Mouse (Mus musculus): ENCODE results near the gene Slc25a5. TPM values are rescaled to one million over a fixed set of nuclear protein-coding genes. Genes with fewer than 3 reads are reported as not detected.

Slc25a5 gene
- polyA plus RNA-seq, 1 experiment from 2014 or later = 1,122 TPM

DNA sequence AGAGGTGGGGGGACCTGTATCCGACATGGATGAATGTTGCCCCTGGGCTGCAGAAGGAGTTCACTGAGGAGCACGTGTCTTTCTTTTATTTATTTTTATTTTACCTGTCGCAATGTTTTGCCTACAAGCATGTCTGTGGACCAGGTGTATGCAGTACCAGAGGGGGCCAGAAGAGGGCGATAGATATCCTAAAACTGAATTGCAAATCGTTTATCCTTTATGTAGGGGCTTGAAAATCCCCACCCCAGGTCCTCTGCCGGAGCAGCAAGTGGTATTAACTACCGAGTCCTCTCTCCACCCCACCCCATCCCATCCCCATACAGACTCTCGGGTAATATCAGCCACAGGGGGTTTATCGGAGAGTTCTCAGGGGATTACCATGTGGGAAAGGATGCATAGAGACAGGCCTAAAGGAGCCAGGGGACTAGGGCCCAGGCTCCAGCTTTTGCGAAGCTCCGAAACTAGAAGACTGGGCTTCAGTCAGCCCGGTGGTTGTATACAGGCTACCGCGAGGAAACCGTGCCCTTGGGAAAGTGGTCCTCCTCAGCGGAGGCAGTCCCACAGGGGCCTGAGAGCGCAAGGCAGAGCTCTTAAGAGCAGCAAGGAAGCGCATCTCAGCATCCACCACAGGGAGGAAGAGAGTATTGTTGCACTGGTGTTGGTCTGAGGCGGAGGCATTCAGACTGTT lies 38.1 kb downstream of the Slc25a5 start:
- H3K4me1 ChIP-seq (replicated peaks; ENCODE audit: control insufficient read depth, insufficient read depth) = no peaks in the 10 kb centered on the region
- H3K36me3 ChIP-seq (ENCODE audit: control insufficient read depth, insufficient read depth, low read length) = no peaks in the 10 kb centered on the region
- H3K4me2 ChIP-seq (replicated peaks; ENCODE audit: low read depth) = peak overlapping the region; percentile 19; the same call in 1 of the 2 replicates
- WGBS = 26% methylated on average over 19 of the region's 19 CpGs
- H3K4me3 ChIP-seq (ENCODE audit: low read depth, low read length) = no peak overlapping the region
- H3K27me3 ChIP-seq (ENCODE audit: control insufficient read depth, insufficient read depth, low read length) = no peaks in the 10 kb centered on the region
- H3K9ac ChIP-seq (ENCODE audit: low read length) = no peak overlapping the region
- TF ChIP-seq EP300 (optimal IDR thresholded peaks at IDR 0.05) = no peak
- peak; percentile 78 for TF ChIP-seq CTCF (IDR thresholded peaks at IDR 0.05; ENCODE audit: low read depth)
- DNase-seq (ENCODE audit: low spot score) = peak; percentile 74
- H3K27ac ChIP-seq (replicated peaks) = no peak overlapping the region
- ATAC-seq (ENCODE audit: low FRiP score, low TSS enrichment) = 0 out of 2 replicates have a peak, but pooled peaks have one; percentile 19
- H3K9me3 ChIP-seq (ENCODE audit: control insufficient read depth, low read length) = no peaks in the 10 kb centered on the region

GRCm38 (mm10) chrX:36837069-36837676 lies 41.7 kb downstream of the Slc25a5 start:
- Histone ChIP-seq H3K4me2 (replicated peaks; ENCODE audit: low read depth) (no peak overlapping the region), H3K27ac (replicated peaks) (no peak overlapping the region), H3K9me3 (ENCODE audit: control insufficient read depth, low read length) (no peaks in the 10 kb centered on the region), H3K36me3 (ENCODE audit: control insufficient read depth, insufficient read depth, low read length) (no peaks in the 10 kb centered on the region), H3K9ac (ENCODE audit: low read length) (no peak overlapping the region), H3K4me3 (ENCODE audit: low read depth, low read length) (no peak overlapping the region), H3K27me3 (ENCODE audit: control insufficient read depth, insufficient read depth, low read length) (no peaks in the 10 kb centered on the region), H3K4me1 (replicated peaks; ENCODE audit: control insufficient read depth, insufficient read depth) (no peaks in the 10 kb centered on the region)
- DNase-seq (ENCODE audit: low spot score) (no peak), ATAC-seq (ENCODE audit: low FRiP score, low TSS enrichment) (no peak)
- whole genome bisulfite sequencing = 43% methylated on average over 6 of the region's 6 CpGs
- TF ChIP-seq EP300 (optimal IDR thresholded peaks at IDR 0.05) = no peak

DNA sequence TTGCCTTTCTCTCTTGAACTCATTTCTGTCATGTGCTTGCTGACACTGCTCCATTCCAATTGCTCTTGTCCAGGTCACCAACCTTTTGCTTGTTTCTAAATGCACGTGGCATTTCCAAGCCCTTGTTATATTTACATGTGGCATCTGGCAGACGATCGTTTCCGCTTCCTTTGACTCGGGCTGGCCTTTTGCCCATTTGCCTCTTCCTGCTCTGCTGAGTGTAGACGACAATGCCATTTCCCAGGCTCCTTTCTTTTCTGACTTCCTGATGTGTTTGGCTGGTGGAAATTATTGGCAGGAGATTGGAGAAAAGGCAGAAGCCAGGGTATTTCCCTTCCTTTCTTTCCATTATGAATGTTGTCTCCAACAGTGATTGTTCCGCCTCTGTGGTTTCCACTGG lies 43.9 kb downstream of the Slc25a5 start:
- no peak overlapping the region for H3K27ac ChIP-seq (replicated peaks)
- 67% methylated on average over 7 of the region's 7 CpGs for WGBS
- TF ChIP-seq EP300 (optimal IDR thresholded peaks at IDR 0.05) = no peak
- no peak for TF ChIP-seq CTCF (IDR thresholded peaks at IDR 0.05; ENCODE audit: low read depth)
- H3K9ac ChIP-seq (ENCODE audit: low read length) = no peak overlapping the region
- H3K4me2 ChIP-seq (replicated peaks; ENCODE audit: low read depth) = no peak overlapping the region
- H3K4me3 ChIP-seq (ENCODE audit: low read depth, low read length) = no peak overlapping the region
- H3K4me1 ChIP-seq (replicated peaks; ENCODE audit: control insufficient read depth, insufficient read depth) = no peaks in the 10 kb centered on the region
- no peaks in the 10 kb centered on the region for H3K36me3 ChIP-seq (ENCODE audit: control insufficient read depth, insufficient read depth, low read length)
- DNase-seq (ENCODE audit: low spot score) (no peak), ATAC-seq (ENCODE audit: low FRiP score, low TSS enrichment) (no peak)
- no peaks in the 10 kb centered on the region for H3K27me3 ChIP-seq (ENCODE audit: control insufficient read depth, insufficient read depth, low read length)
- H3K9me3 ChIP-seq (ENCODE audit: control insufficient read depth, low read length) = no peaks in the 10 kb centered on the region

- Histone ChIP-seq H3K4me2 (replicated peaks; ENCODE audit: low read depth) (no peak overlapping the region), H3K4me1 (replicated peaks; ENCODE audit: control insufficient read depth, insufficient read depth) (no peaks in the 10 kb centered on the region), H3K27me3 (ENCODE audit: control insufficient read depth, insufficient read depth, low read length) (no peaks in the 10 kb centered on the region), H3K27ac (replicated peaks) (no peak overlapping the region), H3K9ac (ENCODE audit: low read length) (no peak overlapping the region), H3K36me3 (ENCODE audit: control insufficient read depth, insufficient read depth, low read length) (no peaks in the 10 kb centered on the region), H3K9me3 (ENCODE audit: control insufficient read depth, low read length) (no peaks in the 10 kb centered on the region), H3K4me3 (ENCODE audit: low read depth, low read length) (no peak overlapping the region)
- DNase-seq (ENCODE audit: low spot score) = no peak
- WGBS = 80% methylated on average over 6 of the region's 6 CpGs
- no peak for ATAC-seq (ENCODE audit: low FRiP score, low TSS enrichment)
- TF ChIP-seq EP300 (optimal IDR thresholded peaks at IDR 0.05) = no peak
- TF ChIP-seq CTCF (IDR thresholded peaks at IDR 0.05; ENCODE audit: low read depth) = no peak
These were observed 46.2 kb downstream of the Slc25a5 start for GRCm38 (mm10) chrX:36841698-36842097.

- Histone ChIP-seq H3K4me3 (ENCODE audit: low read depth, low read length) (no peak overlapping the region), H3K4me1 (replicated peaks; ENCODE audit: control insufficient read depth, insufficient read depth) (no peaks in the 10 kb centered on the region), H3K4me2 (replicated peaks; ENCODE audit: low read depth) (no peak overlapping the region), H3K27ac (replicated peaks) (no peak overlapping the region), H3K36me3 (ENCODE audit: control insufficient read depth, insufficient read depth, low read length) (no peaks in the 10 kb centered on the region), H3K9ac (ENCODE audit: low read length) (no peak overlapping the region), H3K9me3 (ENCODE audit: control insufficient read depth, low read length) (no peaks in the 10 kb centered on the region), H3K27me3 (ENCODE audit: control insufficient read depth, insufficient read depth, low read length) (no peaks in the 10 kb centered on the region)
- DNase-seq (ENCODE audit: low spot score) (no peak), ATAC-seq (ENCODE audit: low FRiP score, low TSS enrichment) (no peak)
- 68% methylated on average over 4 of the region's 4 CpGs for WGBS
- TF ChIP-seq CTCF (IDR thresholded peaks at IDR 0.05; ENCODE audit: low read depth) (no peak), EP300 (optimal IDR thresholded peaks at IDR 0.05) (no peak)
These were observed 48.0 kb downstream of the Slc25a5 start for GRCm38 (mm10) chrX:36843346-36843990.

DNA sequence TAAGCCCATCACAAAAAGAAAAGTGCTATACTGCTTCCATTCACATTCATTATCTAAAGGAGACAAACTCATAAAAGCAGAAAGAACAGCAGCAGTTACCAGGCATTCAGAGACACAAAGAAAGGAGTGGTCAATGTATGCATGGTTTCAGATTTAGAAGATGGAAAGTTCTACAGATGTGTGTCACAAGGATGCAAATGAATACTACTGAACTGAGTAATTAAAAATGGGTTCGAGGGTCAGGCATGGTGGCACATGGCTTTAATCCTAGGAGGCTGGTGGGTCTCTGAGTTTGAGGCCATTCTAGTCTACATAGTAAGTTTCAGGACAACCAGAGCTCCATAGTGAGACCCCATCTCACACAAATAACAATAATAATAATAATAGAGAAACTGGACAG lies 51.7 kb downstream of the Slc25a5 start:
- Histone ChIP-seq H3K36me3 (ENCODE audit: control insufficient read depth, insufficient read depth, low read length) (no peaks in the 10 kb centered on the region), H3K4me3 (ENCODE audit: low read depth, low read length) (no peak overlapping the region), H3K9me3 (ENCODE audit: control insufficient read depth, low read length) (no peaks in the 10 kb centered on the region), H3K27ac (replicated peaks) (no peak overlapping the region), H3K4me1 (replicated peaks; ENCODE audit: control insufficient read depth, insufficient read depth) (no peaks in the 10 kb centered on the region), H3K27me3 (ENCODE audit: control insufficient read depth, insufficient read depth, low read length) (no peaks in the 10 kb centered on the region), H3K4me2 (replicated peaks; ENCODE audit: low read depth) (no peak overlapping the region), H3K9ac (ENCODE audit: low read length) (no peak overlapping the region)
- ATAC-seq (ENCODE audit: low FRiP score, low TSS enrichment) (no peak), DNase-seq (ENCODE audit: low spot score) (no peak)
- TF ChIP-seq CTCF (IDR thresholded peaks at IDR 0.05; ENCODE audit: low read depth) = no peak
- no peak for TF ChIP-seq EP300 (optimal IDR thresholded peaks at IDR 0.05)
- 89% methylated on average over 1 of the region's 1 CpGs for WGBS

Other genes with a start within 250 kb of the Slc25a5 start
- gene Pgrmc1, start 197.4 kb upstream of the Slc25a5 start, polyA plus RNA-seq (2015; fragmentation: Nextera tagmentation; extraction: Ambion mirVana) = 240 and 247 TPM in 2 replicates
- 0.97 and 1.2 TPM in 2 replicates for gene Akap17b, start 150.3 kb upstream of the Slc25a5 start, polyA plus RNA-seq (2015; fragmentation: Nextera tagmentation; extraction: Ambion mirVana)
- gene Slc25a43, start 52.0 kb upstream of the Slc25a5 start, polyA plus RNA-seq (2015; fragmentation: Nextera tagmentation; extraction: Ambion mirVana) = 1.4 and 1.6 TPM in 2 replicates
- gene Ube2a, start 78.2 kb downstream of the Slc25a5 start, polyA plus RNA-seq (2015; fragmentation: Nextera tagmentation; extraction: Ambion mirVana) = 128 and 139 TPM in 2 replicates
- 14.6 and 15.1 TPM in 2 replicates for gene C330007P06Rik, start 78.5 kb downstream of the Slc25a5 start, polyA plus RNA-seq (2015; fragmentation: Nextera tagmentation; extraction: Ambion mirVana)
- 0.79 and 0.94 TPM in 2 replicates for gene Nkrf, start 107.2 kb downstream of the Slc25a5 start, polyA plus RNA-seq (2015; fragmentation: Nextera tagmentation; extraction: Ambion mirVana)
- gene Sept6, start 196.1 kb downstream of the Slc25a5 start, polyA plus RNA-seq (2015; fragmentation: Nextera tagmentation; extraction: Ambion mirVana) = 7.7 and 8.1 TPM in 2 replicates

Measured in stomach, postnatal 0 days (tissue).